Comparison of ENCODE assay signal across 11 mouse cellular contexts in genomic region chr3:84215253-84215652, GRCm38 (mm10). TPM values are rescaled to one million over a fixed set of nuclear protein-coding genes. Genes with fewer than 3 reads are reported as not detected.
A peak's percentile ranks its signal among the peaks of the same experiment; 100 is the strongest.
DNase-seq lines count a peak whose midpoint lies in the region; ATAC-seq and TF ChIP-seq lines count a peak whose summit lies in the region.
"Had no signal": no experiment of that assay in that cellular context is flagged by ENCODE, and none has a peak within 500 bp of the region (broad histone marks: within the 10 kb centered on the region; RNA-seq: fewer than 3 reads in every experiment).

No protein-coding gene starts in this region.

- ATAC-seq in midbrain, embryonic 13.5 days: peak; percentile 41
- ATAC-seq in midbrain, embryonic 11.5 days (ENCODE audit: low FRiP score): no peak
- peak; percentile 42; the same call in 1 of the 2 replicates for ATAC-seq in forebrain, postnatal 0 days
- 0 out of 2 replicates have a peak, but pooled peaks have one; percentile 47 for ATAC-seq in neural tube, embryonic 13.5 days (ENCODE audit: low read depth)
- no peak for ATAC-seq in megakaryocyte progenitor cell, adult 5-6 weeks (replicated peaks; ENCODE audit: poor library complexity)
- ATAC-seq: activated CD4-positive, CD25-positive, alpha-beta regulatory T cell, adult 4 months had no signal

- peak overlapping the region; percentile 38 for H3K4me2 ChIP-seq in midbrain, embryonic 13.5 days (replicated peaks)
- H3K4me2 ChIP-seq in midbrain, embryonic 11.5 days: no peak overlapping the region
- peak overlapping the region; percentile 56 for H3K4me2 ChIP-seq in forebrain, postnatal 0 days (ENCODE audit: low read depth)
- peak overlapping the region; percentile 69 for H3K4me2 ChIP-seq in neural tube, embryonic 13.5 days
- H3K4me2 ChIP-seq: limb, embryonic 13.5 days had no signal

- peak; percentile 29 for DNase-seq in gastrocnemius, postnatal 10 days
- no peak for DNase-seq in gastrocnemius, adult 2 months
- DNase-seq in midbrain, embryonic 11.5 days (ENCODE audit: low spot score, missing footprints): no peak
- DNase-seq in forebrain, postnatal 0 days: peak; percentile 71
- no peak for DNase-seq in lung, postnatal 36 days

- no peak overlapping the region for H3K4me3 ChIP-seq in gastrocnemius, adult 2 months
- H3K4me3 ChIP-seq in midbrain, embryonic 13.5 days (replicated peaks): peak overlapping the region; percentile 11; the same call in 1 of the 2 replicates
- H3K4me3 ChIP-seq in midbrain, embryonic 11.5 days (ENCODE audit: low read depth, low read length): no peak overlapping the region
- H3K4me3 ChIP-seq in forebrain, postnatal 0 days (ENCODE audit: low read depth, low read length): peak overlapping the region; percentile 19
- peak overlapping the region; percentile 23 for H3K4me3 ChIP-seq in neural tube, embryonic 13.5 days
- H3K4me3 ChIP-seq: limb, embryonic 13.5 days had no signal

- peak overlapping the region; percentile 51; the same call in 1 of the 2 replicates for H3K9ac ChIP-seq in midbrain, embryonic 13.5 days (replicated peaks)
- no peak overlapping the region for H3K9ac ChIP-seq in midbrain, embryonic 11.5 days (ENCODE audit: low read length)
- no peak overlapping the region for H3K9ac ChIP-seq in forebrain, postnatal 0 days
- H3K9ac ChIP-seq in neural tube, embryonic 13.5 days: peak overlapping the region; percentile 62
- H3K9ac ChIP-seq: limb, embryonic 13.5 days had no signal

- no peaks in the 10 kb centered on the region for H3K9me3 ChIP-seq in midbrain, embryonic 13.5 days
- H3K9me3 ChIP-seq in midbrain, embryonic 11.5 days (ENCODE audit: control insufficient read depth, low read length): no peaks in the 10 kb centered on the region
- H3K9me3 ChIP-seq in forebrain, postnatal 0 days (ENCODE audit: low read length): no peaks in the 10 kb centered on the region
- H3K9me3 ChIP-seq in neural tube, embryonic 13.5 days: no peaks in the 10 kb centered on the region
- H3K9me3 ChIP-seq: limb, embryonic 13.5 days had no signal

- no peaks in the 10 kb centered on the region for H3K36me3 ChIP-seq in midbrain, embryonic 13.5 days
- no peaks in the 10 kb centered on the region for H3K36me3 ChIP-seq in midbrain, embryonic 11.5 days (ENCODE audit: control insufficient read depth, insufficient read depth, low read length)
- H3K36me3 ChIP-seq in forebrain, postnatal 0 days (ENCODE audit: insufficient read depth): no peaks in the 10 kb centered on the region
- no peaks in the 10 kb centered on the region for H3K36me3 ChIP-seq in neural tube, embryonic 13.5 days
- H3K36me3 ChIP-seq: limb, embryonic 13.5 days had no signal

- TF ChIP-seq CTCF in gastrocnemius, adult 2 months (IDR thresholded peaks at IDR 0.05): no peak
- TF ChIP-seq CTCF in forebrain, postnatal 0 days (IDR thresholded peaks at IDR 0.05; ENCODE audit: low read depth): no peak

- intact Hi-C loops in gastrocnemius, adult 2 months (cut with DNase I): no loop called here

- peaks cover 84% of the 10 kb centered on the region for H3K4me1 ChIP-seq in midbrain, embryonic 13.5 days (replicated peaks)
- peaks cover 26% of the 10 kb centered on the region for H3K4me1 ChIP-seq in midbrain, embryonic 11.5 days (ENCODE audit: control insufficient read depth, insufficient read depth, low read length)
- H3K4me1 ChIP-seq in forebrain, postnatal 0 days (ENCODE audit: insufficient read depth): peaks cover 32% of the 10 kb centered on the region
- H3K4me1 ChIP-seq in neural tube, embryonic 13.5 days (replicated peaks): peaks cover 97% of the 10 kb centered on the region

- H3K27ac ChIP-seq in gastrocnemius, adult 2 months: no peak overlapping the region
- H3K27ac ChIP-seq in midbrain, embryonic 13.5 days: peak overlapping the region; percentile 49
- no peak overlapping the region for H3K27ac ChIP-seq in midbrain, embryonic 11.5 days (ENCODE audit: low read depth, low read length)
- H3K27ac ChIP-seq in forebrain, postnatal 0 days (ENCODE audit: low read depth, low read length): peak overlapping the region; percentile 71
- peak overlapping the region; percentile 61 for H3K27ac ChIP-seq in neural tube, embryonic 13.5 days (replicated peaks)
- H3K27ac ChIP-seq: limb, embryonic 13.5 days had no signal

- no peaks in the 10 kb centered on the region for H3K27me3 ChIP-seq in midbrain, embryonic 13.5 days
- no peaks in the 10 kb centered on the region for H3K27me3 ChIP-seq in midbrain, embryonic 11.5 days (ENCODE audit: control insufficient read depth, insufficient read depth, low read length)
- H3K27me3 ChIP-seq in forebrain, postnatal 0 days (ENCODE audit: insufficient read depth, low read length): no peaks in the 10 kb centered on the region
- H3K27me3 ChIP-seq in neural tube, embryonic 13.5 days: no peaks in the 10 kb centered on the region
- H3K27me3 ChIP-seq: limb, embryonic 13.5 days had no signal

- WGBS in midbrain, embryonic 13.5 days: 44% methylated on average over 9 of the region's 9 CpGs
- WGBS in midbrain, embryonic 11.5 days: 67% methylated on average over 9 of the region's 9 CpGs
- 13% methylated on average over 9 of the region's 9 CpGs for WGBS in forebrain, postnatal 0 days
- WGBS in neural tube, embryonic 13.5 days: 26% methylated on average over 9 of the region's 9 CpGs

RNA-seq across cellular contexts. Expression of gene Gm6525, which starts 41.3 kb away (rescaled TPM):
- total RNA-seq in gastrocnemius, postnatal 10 days (2021): under 1 TPM in 1 of 2 experiments, not detected in 1; 0.31 TPM
- total RNA-seq in gastrocnemius, adult 2 months (2021): not detected
- 3.8 and 4.3 TPM in 2 replicates for polyA plus RNA-seq in midbrain, embryonic 13.5 days (2015; fragmentation: Nextera tagmentation; extraction: Ambion mirVana)
- polyA plus RNA-seq in midbrain, embryonic 11.5 days (2014; fragmentation: Nextera tagmentation; extraction: Ambion mirVana): 0.83 and 1.4 TPM in 2 replicates
- total RNA-seq in forebrain, postnatal 0 days (2014; rRNA removed): 0.29 TPM in 1 of 2 replicates, not detected in the other
- 0.33 and 2.1 TPM in 2 replicates for polyA plus RNA-seq in forebrain, postnatal 0 days (2015; fragmentation: Nextera tagmentation; extraction: Ambion mirVana)
- 2.0 and 3.5 TPM in 2 replicates for polyA plus RNA-seq in neural tube, embryonic 13.5 days (2015; fragmentation: Nextera tagmentation; extraction: Ambion mirVana)
- 0.27 TPM in 1 of 2 replicates, not detected in the other for total RNA-seq in megakaryocyte progenitor cell, adult 5-6 weeks (2015)
- 0.54 and 1.1 TPM in 2 replicates for total RNA-seq in megakaryocyte progenitor cell, adult 5-6 weeks (2017)
- polyA plus RNA-seq: activated CD4-positive, CD25-positive, alpha-beta regulatory T cell, adult 4 months; thymus, postnatal 0 days had no signal

RNA-seq across cellular contexts. Expression of gene Mnd1, which starts 59.7 kb away (rescaled TPM):
- 1 to 10 TPM; 8.1 to 8.5 TPM for total RNA-seq in gastrocnemius, postnatal 10 days (2021)
- 1 to 10 TPM; 1.4 to 1.6 TPM for total RNA-seq in gastrocnemius, adult 2 months (2021)
- polyA plus RNA-seq in midbrain, embryonic 13.5 days (2015; fragmentation: Nextera tagmentation; extraction: Ambion mirVana): 2.7 and 3.3 TPM in 2 replicates
- polyA plus RNA-seq in midbrain, embryonic 11.5 days (2014; fragmentation: Nextera tagmentation; extraction: Ambion mirVana): 9.0 and 10.8 TPM in 2 replicates
- total RNA-seq in forebrain, postnatal 0 days (2014; rRNA removed): 2.1 and 3.0 TPM in 2 replicates
- polyA plus RNA-seq in forebrain, postnatal 0 days (2015; fragmentation: Nextera tagmentation; extraction: Ambion mirVana): 2.4 and 2.5 TPM in 2 replicates
- 2.2 and 2.8 TPM in 2 replicates for polyA plus RNA-seq in neural tube, embryonic 13.5 days (2015; fragmentation: Nextera tagmentation; extraction: Ambion mirVana)
- total RNA-seq in megakaryocyte progenitor cell, adult 5-6 weeks (2015): 34.4 and 37.2 TPM in 2 replicates
- 38.1 and 43.0 TPM in 2 replicates for total RNA-seq in megakaryocyte progenitor cell, adult 5-6 weeks (2017)

Comparison
In these comparisons a context has a peak if more than half of its experiments do, and no peak if none do; other contexts are left out.
1. DNase-seq: peak in gastrocnemius, postnatal 10 days (single experiment) and forebrain, postnatal 0 days (single experiment); none in gastrocnemius, adult 2 months (single experiment), midbrain, embryonic 11.5 days (single experiment) and lung, postnatal 36 days (single experiment).
2. H3K27ac ChIP-seq: peak in midbrain, embryonic 13.5 days (single experiment), forebrain, postnatal 0 days (single experiment) and neural tube, embryonic 13.5 days (single experiment); none in gastrocnemius, adult 2 months (single experiment) and midbrain, embryonic 11.5 days (single experiment).
3. H3K4me3 ChIP-seq: peak in midbrain, embryonic 13.5 days (single experiment), forebrain, postnatal 0 days (single experiment) and neural tube, embryonic 13.5 days (single experiment); none in gastrocnemius, adult 2 months (single experiment) and midbrain, embryonic 11.5 days (single experiment).
4. ATAC-seq: peak in midbrain, embryonic 13.5 days (single experiment), forebrain, postnatal 0 days (single experiment) and neural tube, embryonic 13.5 days (single experiment); none in midbrain, embryonic 11.5 days (single experiment) and megakaryocyte progenitor cell, adult 5-6 weeks (single experiment).
5. H3K9ac ChIP-seq: peak in midbrain, embryonic 13.5 days (single experiment) and neural tube, embryonic 13.5 days (single experiment); none in midbrain, embryonic 11.5 days (single experiment) and forebrain, postnatal 0 days (single experiment).